Mouse (Mus musculus): ENCODE data around the gene Ripply3. TPM values are rescaled to one million over a fixed set of nuclear protein-coding genes. Genes with fewer than 3 reads are reported as not detected.

Gene Ripply3
- polyA plus RNA-seq, 1 experiment: 0.46 TPM

DNA sequence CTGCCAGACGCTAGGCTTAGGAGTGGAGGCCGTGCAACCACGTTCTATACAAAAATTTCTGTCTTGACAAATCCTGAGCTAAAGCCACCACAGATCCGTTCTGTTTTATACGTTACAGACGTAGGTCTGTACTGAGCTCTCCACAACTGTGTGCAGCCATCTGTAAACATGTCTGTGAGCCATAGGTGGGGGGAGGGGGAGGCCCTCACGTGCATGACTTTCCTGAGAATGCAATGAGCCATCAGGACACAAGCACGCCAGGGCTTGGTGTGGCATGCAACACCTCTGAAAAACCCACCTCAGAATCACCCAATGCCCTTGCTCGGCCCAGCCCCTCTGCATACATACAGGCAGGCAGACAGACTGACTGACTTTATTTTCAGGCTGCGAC, 22.1 kb downstream of the Ripply3 start:
- no peaks in the 10 kb centered on the region for H3K27me3 ChIP-seq (ENCODE audit: control insufficient read depth, insufficient read depth, low read length)
- TF ChIP-seq POLR2A (IDR thresholded peaks at IDR 0.05; ENCODE audit: borderline replicate concordance, insufficient read depth, low read length) (no peak), CTCF (IDR thresholded peaks at IDR 0.05; ENCODE audit: borderline replicate concordance, insufficient read depth, low read depth, low read length) (no peak)
- 51% methylated on average over 10 of the region's 10 CpGs for WGBS
- no peak overlapping the region for H3K27ac ChIP-seq (ENCODE audit: insufficient read depth, low read length)
- no peak overlapping the region for H3K4me3 ChIP-seq (replicated peaks; ENCODE audit: insufficient read depth, low read depth, low read length)
- no peaks in the 10 kb centered on the region for H3K4me1 ChIP-seq (ENCODE audit: control insufficient read depth, insufficient read depth, low read length)
- no peak for DNase-seq

DNA sequence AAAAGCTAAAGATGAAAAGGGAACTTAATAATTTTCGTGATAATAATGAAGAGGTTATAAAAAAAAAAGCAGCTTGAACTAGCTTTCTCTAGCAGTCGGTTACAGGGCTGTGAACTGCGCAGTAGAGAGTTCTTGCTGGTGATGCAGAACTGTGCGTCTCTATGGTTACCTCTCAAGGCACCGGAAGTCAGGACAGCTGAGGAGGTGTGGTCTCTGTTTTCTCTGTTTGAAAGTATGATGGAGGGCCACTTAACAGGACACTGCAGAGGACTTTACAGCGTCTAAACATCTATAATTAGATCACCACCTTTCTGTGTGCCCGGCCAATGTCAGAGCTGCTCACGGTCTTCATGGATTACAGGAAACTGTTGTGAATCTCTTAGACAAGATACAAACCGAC, 26.2 kb downstream of the Ripply3 start:
- H3K4me3 ChIP-seq (replicated peaks; ENCODE audit: insufficient read depth, low read depth, low read length): no peak overlapping the region
- H3K27me3 ChIP-seq (ENCODE audit: control insufficient read depth, insufficient read depth, low read length): no peaks in the 10 kb centered on the region
- WGBS: 62% methylated on average over 9 of the region's 9 CpGs
- TF ChIP-seq CTCF (IDR thresholded peaks at IDR 0.05; ENCODE audit: borderline replicate concordance, insufficient read depth, low read depth, low read length): no peak
- H3K27ac ChIP-seq (ENCODE audit: insufficient read depth, low read length): no peak overlapping the region
- no peak for DNase-seq
- no peaks in the 10 kb centered on the region for H3K4me1 ChIP-seq (ENCODE audit: control insufficient read depth, insufficient read depth, low read length)

DNA sequence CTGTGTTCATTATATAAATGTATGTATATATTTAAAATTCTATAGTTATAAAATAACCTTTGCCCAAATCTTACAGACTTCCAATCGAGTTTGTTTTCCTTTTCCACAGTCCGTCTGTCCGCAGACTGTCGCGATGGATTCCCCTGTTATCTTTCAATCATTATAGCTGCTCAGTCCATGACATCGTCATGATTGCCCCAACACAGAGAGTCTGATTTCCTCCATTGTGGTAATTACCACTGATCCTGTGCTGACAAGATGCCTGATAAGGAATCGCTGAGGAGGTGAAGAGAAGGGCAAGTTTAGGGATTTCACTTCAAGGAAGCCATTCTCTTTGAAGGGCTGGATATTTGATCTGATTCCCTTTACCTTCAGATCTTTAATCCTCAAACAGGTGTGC, 27.8 kb downstream of the Ripply3 start:
- 82% methylated on average over 7 of the region's 7 CpGs for WGBS
- Histone ChIP-seq H3K27ac (ENCODE audit: insufficient read depth, low read length) (no peak overlapping the region), H3K27me3 (ENCODE audit: control insufficient read depth, insufficient read depth, low read length) (no peaks in the 10 kb centered on the region), H3K4me3 (replicated peaks; ENCODE audit: insufficient read depth, low read depth, low read length) (no peak overlapping the region), H3K4me1 (ENCODE audit: control insufficient read depth, insufficient read depth, low read length) (no peaks in the 10 kb centered on the region)
- no peak for DNase-seq
- TF ChIP-seq POLR2A (IDR thresholded peaks at IDR 0.05; ENCODE audit: borderline replicate concordance, insufficient read depth, low read length): no peak
- TF ChIP-seq CTCF (IDR thresholded peaks at IDR 0.05; ENCODE audit: borderline replicate concordance, insufficient read depth, low read depth, low read length): no peak

DNA sequence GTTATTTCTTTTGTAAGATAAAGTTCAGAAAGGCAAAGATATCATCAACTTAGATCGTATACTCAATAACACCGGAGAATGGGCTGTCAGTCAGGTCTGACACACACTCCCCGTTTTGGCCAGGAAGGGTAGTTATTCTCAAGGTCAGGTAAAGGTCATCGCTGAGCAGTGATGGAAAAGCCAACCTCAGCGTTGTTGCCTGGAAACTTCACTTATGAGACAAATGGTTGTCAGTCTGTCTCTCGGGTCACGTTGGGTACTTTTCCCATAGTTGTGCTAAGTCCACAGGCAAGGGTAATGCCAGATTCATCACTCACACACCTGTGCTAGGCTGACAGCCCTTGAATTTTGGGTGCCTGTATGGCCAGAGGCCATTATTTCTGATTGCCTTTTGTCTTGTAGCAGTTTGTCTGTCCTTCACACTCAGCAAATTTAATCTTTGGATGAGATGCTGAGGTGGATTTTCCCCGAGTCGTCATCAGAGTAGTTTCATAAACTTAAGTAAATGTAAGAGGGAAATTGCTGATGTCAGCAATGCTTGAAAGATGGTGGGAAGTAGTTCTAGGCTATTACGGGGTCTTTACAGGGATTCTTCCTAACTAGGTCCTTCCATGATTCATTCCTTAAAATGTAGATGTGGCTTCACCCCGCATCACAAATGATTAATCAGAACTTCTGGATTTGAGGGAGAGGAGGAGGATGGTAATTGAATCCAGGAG, 28.7 kb downstream of the Ripply3 start:
- Histone ChIP-seq H3K4me3 (replicated peaks; ENCODE audit: insufficient read depth, low read depth, low read length) (no peak overlapping the region), H3K4me1 (ENCODE audit: control insufficient read depth, insufficient read depth, low read length) (peaks cover 2% of the 10 kb centered on the region; the same call in 1 of the 2 replicates), H3K27ac (ENCODE audit: insufficient read depth, low read length) (no peak overlapping the region), H3K27me3 (ENCODE audit: control insufficient read depth, insufficient read depth, low read length) (no peaks in the 10 kb centered on the region)
- WGBS: 85% methylated on average over 11 of the region's 11 CpGs
- TF ChIP-seq CTCF (IDR thresholded peaks at IDR 0.05; ENCODE audit: borderline replicate concordance, insufficient read depth, low read depth, low read length) (no peak), POLR2A (IDR thresholded peaks at IDR 0.05; ENCODE audit: borderline replicate concordance, insufficient read depth, low read length) (no peak)
- no peak for DNase-seq

DNA sequence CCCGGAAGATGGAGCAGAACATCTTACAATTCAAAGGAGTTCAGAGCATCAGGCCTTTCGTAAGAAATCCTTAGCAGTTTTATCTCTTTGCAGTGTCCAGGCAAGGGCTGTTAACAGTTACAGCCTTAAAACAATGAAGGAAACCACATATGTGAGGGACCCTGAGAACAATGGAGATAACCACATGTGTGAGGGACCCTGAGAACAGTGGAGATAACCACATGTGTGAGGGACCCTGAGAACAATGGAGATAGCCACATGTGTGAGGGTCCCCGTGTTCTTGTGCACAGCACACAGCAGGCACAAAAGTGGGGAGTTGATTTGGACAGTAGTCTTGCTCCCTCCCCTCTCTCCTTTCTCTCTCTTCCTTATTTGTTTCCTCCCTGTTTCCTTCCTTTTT, 29.9 kb downstream of the Ripply3 start:
- no peak for TF ChIP-seq CTCF (IDR thresholded peaks at IDR 0.05; ENCODE audit: borderline replicate concordance, insufficient read depth, low read depth, low read length)
- TF ChIP-seq POLR2A (IDR thresholded peaks at IDR 0.05; ENCODE audit: borderline replicate concordance, insufficient read depth, low read length): no peak
- Histone ChIP-seq H3K27me3 (ENCODE audit: control insufficient read depth, insufficient read depth, low read length) (no peaks in the 10 kb centered on the region), H3K27ac (ENCODE audit: insufficient read depth, low read length) (no peak overlapping the region), H3K4me3 (replicated peaks; ENCODE audit: insufficient read depth, low read depth, low read length) (no peak overlapping the region), H3K4me1 (ENCODE audit: control insufficient read depth, insufficient read depth, low read length) (peaks cover 5% of the 10 kb centered on the region)
- no peak for DNase-seq
- WGBS: 92% methylated on average over 3 of the region's 3 CpGs

DNA sequence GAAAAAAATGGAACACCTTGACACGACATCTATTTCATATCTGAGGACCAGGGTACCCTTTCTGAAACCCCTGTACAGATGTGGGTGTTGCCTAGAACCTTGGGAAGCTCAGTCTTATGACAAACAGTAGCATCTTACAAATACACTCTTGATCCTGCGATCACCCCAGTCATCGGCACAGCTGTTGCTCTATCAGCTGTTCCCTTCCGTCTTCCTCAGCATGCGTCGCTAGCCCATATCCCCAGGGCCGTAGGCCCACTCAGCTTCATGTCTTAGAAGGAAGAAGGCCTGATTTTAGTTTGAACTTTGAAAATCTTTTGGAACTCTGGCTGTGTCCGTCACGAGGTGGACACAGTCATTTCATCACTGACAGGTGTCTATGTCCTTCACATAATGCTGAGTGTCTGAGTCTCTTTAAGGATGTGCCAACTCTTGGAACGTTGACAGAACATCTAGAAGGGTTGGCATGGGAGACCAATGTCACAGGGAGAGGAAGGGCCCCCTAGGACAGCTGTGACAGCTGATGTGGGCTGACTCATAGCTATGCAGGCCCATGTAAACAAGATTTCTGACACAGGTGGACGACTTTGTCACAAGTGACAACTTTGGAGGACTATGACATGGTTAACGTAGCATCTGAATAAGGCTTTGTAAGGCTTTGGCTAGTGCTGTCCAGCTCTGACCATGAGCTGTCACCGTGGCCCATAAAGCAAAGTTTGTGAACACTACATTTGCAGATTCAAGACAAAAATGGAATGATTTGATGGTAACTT, 32.5 kb downstream of the Ripply3 start:
- 67% methylated on average over 13 of the region's 13 CpGs for WGBS
- DNase-seq: no peak
- TF ChIP-seq CTCF (IDR thresholded peaks at IDR 0.05; ENCODE audit: borderline replicate concordance, insufficient read depth, low read depth, low read length): no peak
- no peak for TF ChIP-seq POLR2A (IDR thresholded peaks at IDR 0.05; ENCODE audit: borderline replicate concordance, insufficient read depth, low read length)
- Histone ChIP-seq H3K4me3 (replicated peaks; ENCODE audit: insufficient read depth, low read depth, low read length) (no peak overlapping the region), H3K27ac (ENCODE audit: insufficient read depth, low read length) (no peak overlapping the region), H3K4me1 (ENCODE audit: control insufficient read depth, insufficient read depth, low read length) (peaks cover 5% of the 10 kb centered on the region), H3K27me3 (ENCODE audit: control insufficient read depth, insufficient read depth, low read length) (no peaks in the 10 kb centered on the region)

DNA sequence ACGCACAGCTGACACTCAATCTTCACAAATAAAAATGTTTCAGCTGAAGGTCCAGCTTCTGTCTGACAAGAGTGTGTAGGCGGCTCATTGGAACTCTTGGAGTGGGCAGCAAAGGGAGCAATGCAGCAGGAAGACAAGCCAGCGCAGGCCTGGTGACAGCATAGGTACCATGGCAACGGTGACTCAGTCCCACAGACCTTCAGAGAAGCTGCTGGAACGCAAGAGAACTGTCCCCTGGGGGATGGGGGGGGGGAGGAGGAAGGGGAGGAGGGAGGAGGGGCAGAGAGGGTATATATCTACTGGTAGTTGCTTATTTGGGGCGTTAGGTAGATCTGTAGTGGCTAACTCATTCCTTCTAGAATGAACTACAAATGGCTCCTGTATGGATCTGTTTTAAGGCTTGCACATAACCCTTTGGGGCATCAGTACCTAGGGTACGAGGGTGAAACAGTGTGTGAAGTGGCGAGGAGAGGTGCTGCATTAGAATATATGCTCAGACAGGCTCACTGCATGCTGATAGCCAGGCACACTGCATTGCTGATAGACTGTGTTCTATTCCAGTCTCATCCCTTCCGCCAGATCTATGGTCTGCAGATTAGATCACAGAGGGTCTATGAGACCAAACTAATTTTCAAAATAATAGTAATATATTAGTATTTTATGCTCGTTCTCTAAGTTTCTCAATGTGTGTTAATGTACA, 34.1 kb downstream of the Ripply3 start:
- H3K27ac ChIP-seq (ENCODE audit: insufficient read depth, low read length): no peak overlapping the region
- DNase-seq: peak; percentile 53 to 78
- WGBS: 40% methylated on average over 10 of the region's 10 CpGs

More for the DNA sequence above, 34.1 kb downstream of the Ripply3 start:
- TF ChIP-seq CTCF (IDR thresholded peaks at IDR 0.05; ENCODE audit: borderline replicate concordance, insufficient read depth, low read depth, low read length) (no peak), POLR2A (IDR thresholded peaks at IDR 0.05; ENCODE audit: borderline replicate concordance, insufficient read depth, low read length) (no peak)
- H3K27me3 ChIP-seq (ENCODE audit: control insufficient read depth, insufficient read depth, low read length): no peaks in the 10 kb centered on the region
- no peak overlapping the region for H3K4me3 ChIP-seq (replicated peaks; ENCODE audit: insufficient read depth, low read depth, low read length)
- H3K4me1 ChIP-seq (ENCODE audit: control insufficient read depth, insufficient read depth, low read length): peaks cover 5% of the 10 kb centered on the region

Measured in cerebellum, adult 2 months (tissue).